Mouse (Mus musculus): ENCODE measurements around the gene Fth1. TPM values are rescaled to one million over a fixed set of nuclear protein-coding genes. Genes with fewer than 3 reads are reported as not detected.

The Fth1 gene
- polyA plus RNA-seq, 1 experiment: 777 TPM

DNA sequence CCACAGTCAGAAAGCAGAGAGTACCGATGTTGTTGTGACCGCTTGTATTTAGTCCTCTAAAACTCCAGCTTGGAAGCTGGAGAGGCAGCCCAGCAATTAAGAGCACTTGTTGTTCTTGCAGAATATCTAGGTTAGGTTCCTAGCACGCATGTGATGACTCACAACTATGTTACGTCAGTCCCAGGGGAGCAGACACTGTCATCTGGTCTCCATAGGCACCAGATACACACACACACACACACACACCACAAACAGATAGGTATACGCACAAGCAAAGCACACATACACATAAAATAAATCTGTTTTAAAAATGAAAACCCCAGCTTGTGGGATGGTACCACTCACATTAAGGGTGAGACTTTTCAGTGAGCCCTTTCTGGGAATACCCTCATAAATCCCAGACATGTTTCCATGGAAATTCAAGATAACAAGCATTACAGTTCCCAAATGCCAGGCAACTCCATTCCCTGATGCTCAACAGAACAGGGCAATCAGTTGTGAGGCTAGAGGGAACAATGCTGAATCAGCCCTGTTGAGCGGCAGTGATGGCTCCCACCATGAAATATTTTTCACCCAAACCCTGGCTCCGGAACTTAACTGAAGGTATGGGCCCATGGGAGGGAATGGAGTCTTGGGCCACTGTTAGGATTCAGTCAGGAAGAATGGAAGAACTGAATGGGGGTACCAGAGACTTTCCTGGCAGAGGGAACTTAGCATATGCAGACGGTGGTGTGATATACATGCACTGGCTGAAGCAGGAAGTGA is 34.4 kb upstream of the Fth1 start:
- TF ChIP-seq CTCF (IDR thresholded peaks at IDR 0.05; ENCODE audit: borderline replicate concordance, extremely low read depth, insufficient read depth, insufficient read length) (no peak), POLR2A (IDR thresholded peaks at IDR 0.05; ENCODE audit: borderline replicate concordance, extremely low read depth, insufficient read depth, insufficient read length, poor library complexity, severe bottlenecking) (no peak)
- DNase-seq (ENCODE audit: low read depth): no peak

DNA sequence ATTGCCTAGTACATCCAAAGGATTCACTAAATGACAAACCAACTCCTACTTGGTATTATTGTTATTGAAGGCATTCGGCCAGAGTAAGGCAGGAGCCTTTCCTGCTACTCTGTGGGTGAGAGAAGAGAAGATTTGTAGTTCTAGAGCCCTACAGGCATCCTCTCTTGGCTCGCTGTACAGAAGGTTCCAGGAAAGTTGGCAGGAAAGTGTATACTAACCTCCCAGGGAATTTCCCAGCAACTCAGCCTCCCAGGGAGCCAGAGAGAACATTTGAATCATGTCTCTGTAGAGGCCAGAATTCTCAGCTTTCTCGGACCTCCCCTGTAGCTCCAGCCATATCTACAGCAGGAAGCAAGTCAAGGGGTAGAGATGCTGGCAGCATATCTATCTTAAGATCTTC is 33.4 kb upstream of the Fth1 start:
- no peak for DNase-seq (ENCODE audit: low read depth)
- TF ChIP-seq CTCF (IDR thresholded peaks at IDR 0.05; ENCODE audit: borderline replicate concordance, extremely low read depth, insufficient read depth, insufficient read length) (no peak), POLR2A (IDR thresholded peaks at IDR 0.05; ENCODE audit: borderline replicate concordance, extremely low read depth, insufficient read depth, insufficient read length, poor library complexity, severe bottlenecking) (no peak)

GRCm38 (mm10) chr19:9952390-9952789 is 28.0 kb upstream of the Fth1 start:
- no peak for TF ChIP-seq POLR2A (IDR thresholded peaks at IDR 0.05; ENCODE audit: borderline replicate concordance, extremely low read depth, insufficient read depth, insufficient read length, poor library complexity, severe bottlenecking)
- TF ChIP-seq CTCF (IDR thresholded peaks at IDR 0.05; ENCODE audit: borderline replicate concordance, extremely low read depth, insufficient read depth, insufficient read length): no peak
- DNase-seq (ENCODE audit: low read depth): no peak

GRCm38 (mm10) chr19:9952912-9953311 is 27.5 kb upstream of the Fth1 start:
- DNase-seq (ENCODE audit: low read depth): no peak
- TF ChIP-seq CTCF (IDR thresholded peaks at IDR 0.05; ENCODE audit: borderline replicate concordance, extremely low read depth, insufficient read depth, insufficient read length) (no peak), POLR2A (IDR thresholded peaks at IDR 0.05; ENCODE audit: borderline replicate concordance, extremely low read depth, insufficient read depth, insufficient read length, poor library complexity, severe bottlenecking) (no peak)

DNA sequence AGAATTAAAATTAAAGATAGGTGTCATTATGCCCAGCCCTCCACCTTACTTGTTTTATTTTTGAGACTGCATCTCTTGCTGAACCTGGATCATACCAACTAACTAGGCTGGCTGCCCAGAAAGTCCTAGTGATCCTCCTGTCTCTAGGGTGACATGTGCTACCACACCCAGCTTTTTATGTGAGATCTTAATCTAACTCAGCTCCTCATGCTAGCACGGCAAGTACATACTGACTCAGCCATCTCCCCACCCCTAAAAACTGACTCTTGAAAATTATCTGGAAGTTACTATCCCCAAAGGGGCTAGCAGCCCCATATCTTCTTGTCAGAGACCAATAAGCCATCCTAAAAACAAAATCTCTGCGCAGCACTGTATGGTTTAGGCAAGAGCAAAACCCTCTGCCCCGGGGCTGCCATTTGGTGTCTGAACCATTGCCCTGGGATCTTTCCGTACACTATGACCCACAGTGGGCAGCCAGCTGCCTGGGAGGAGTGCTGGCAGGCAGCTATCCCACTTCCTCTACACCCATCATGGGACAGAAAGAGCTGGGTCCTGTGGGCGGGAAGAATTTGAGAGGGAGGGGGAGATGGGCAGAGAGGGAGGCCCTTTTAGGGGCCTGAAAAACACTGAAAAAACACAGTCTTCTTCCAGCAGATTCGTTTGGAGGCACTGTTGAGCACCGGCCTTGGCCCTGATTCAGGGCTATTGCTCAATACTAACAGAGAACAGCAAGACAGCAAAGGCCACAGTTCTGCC is 26.2 kb upstream of the Fth1 start:
- no peak for TF ChIP-seq POLR2A (IDR thresholded peaks at IDR 0.05; ENCODE audit: borderline replicate concordance, extremely low read depth, insufficient read depth, insufficient read length, poor library complexity, severe bottlenecking)
- TF ChIP-seq CTCF (IDR thresholded peaks at IDR 0.05; ENCODE audit: borderline replicate concordance, extremely low read depth, insufficient read depth, insufficient read length): no peak
- peak; percentile 81 for DNase-seq (ENCODE audit: low read depth)

GRCm38 (mm10) chr19:9954811-9955202 is 25.6 kb upstream of the Fth1 start:
- DNase-seq (ENCODE audit: low read depth): no peak
- no peak for TF ChIP-seq POLR2A (IDR thresholded peaks at IDR 0.05; ENCODE audit: borderline replicate concordance, extremely low read depth, insufficient read depth, insufficient read length, poor library complexity, severe bottlenecking)
- no peak for TF ChIP-seq CTCF (IDR thresholded peaks at IDR 0.05; ENCODE audit: borderline replicate concordance, extremely low read depth, insufficient read depth, insufficient read length)

DNA sequence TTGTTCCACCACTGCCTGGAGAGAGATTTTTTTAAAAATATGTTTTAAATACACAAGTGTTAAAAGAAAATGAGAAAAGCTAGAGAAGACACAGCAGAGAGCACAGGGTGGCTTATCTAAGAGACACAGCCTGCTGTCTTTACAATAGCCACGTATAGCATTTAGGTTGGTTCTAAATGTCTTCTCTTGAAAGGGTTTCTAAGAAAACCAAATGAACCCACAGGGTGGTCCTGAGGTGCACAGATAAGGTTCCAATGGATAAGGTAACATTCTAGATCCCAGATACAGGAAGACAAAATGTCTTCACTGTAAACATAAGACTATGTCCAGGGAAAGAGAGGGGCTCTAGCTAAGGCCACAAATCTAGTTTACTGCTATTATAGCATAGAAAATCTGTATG is 25.0 kb upstream of the Fth1 start:
- no peak for TF ChIP-seq CTCF (IDR thresholded peaks at IDR 0.05; ENCODE audit: borderline replicate concordance, extremely low read depth, insufficient read depth, insufficient read length)
- TF ChIP-seq POLR2A (IDR thresholded peaks at IDR 0.05; ENCODE audit: borderline replicate concordance, extremely low read depth, insufficient read depth, insufficient read length, poor library complexity, severe bottlenecking): no peak
- no peak for DNase-seq (ENCODE audit: low read depth)

DNA sequence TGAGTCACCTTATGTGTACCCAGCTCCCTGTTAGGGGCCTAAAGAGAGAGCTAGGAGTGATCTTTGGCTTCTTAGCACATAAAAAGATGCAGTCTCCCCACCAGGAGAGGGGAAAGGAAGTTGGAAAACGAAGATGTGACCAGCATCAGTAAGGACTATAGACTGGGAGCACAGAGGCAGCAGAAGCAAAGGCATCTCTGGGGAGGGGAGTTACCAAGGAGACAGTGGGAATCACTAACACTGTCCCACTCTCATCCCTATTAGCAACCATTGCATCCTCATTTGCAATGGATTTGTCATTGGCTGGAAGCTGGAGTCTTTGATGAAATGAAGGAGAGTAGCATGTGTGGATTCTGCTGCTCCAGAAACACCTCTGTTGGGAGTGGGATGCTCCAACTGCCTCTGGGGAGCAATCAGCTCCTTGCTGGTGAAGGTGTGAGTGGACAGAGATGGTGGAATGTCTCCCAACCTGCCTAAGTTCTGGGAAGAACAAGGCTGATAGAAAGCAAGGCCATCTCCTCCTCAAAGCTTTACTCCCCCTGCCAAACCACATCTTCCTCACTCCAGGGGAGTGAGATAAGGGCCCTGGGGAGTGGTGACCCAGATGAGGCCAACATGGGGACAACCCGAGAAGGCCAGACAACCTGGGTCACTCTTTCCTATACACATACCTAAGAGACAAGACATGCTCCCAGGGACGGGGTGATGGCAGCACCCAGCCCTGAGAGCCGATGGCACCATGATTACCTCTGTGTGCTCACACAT is 23.6 kb upstream of the Fth1 start:
- peak; percentile 41 for DNase-seq (ENCODE audit: low read depth)
- no peak for TF ChIP-seq POLR2A (IDR thresholded peaks at IDR 0.05; ENCODE audit: borderline replicate concordance, extremely low read depth, insufficient read depth, insufficient read length, poor library complexity, severe bottlenecking)
- TF ChIP-seq CTCF (IDR thresholded peaks at IDR 0.05; ENCODE audit: borderline replicate concordance, extremely low read depth, insufficient read depth, insufficient read length): no peak

DNA sequence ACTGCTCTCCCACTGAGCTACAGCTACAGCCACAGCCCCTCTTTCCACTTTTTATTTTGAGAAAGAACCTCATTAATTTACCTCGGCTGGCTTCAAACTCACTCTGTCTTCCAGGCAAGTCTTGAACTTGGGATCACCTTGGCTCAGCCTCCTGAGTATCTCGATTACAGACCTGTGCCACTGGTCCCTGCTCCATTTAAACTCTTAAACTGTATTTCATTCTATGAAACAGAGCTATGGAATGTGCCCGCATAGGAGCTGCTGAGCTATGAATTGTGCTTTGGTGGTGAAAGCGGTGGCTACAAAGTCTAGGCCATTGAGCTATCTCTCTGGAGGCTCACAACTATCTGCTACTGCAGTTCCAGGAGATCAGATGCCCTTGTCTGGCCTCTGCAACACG is 22.4 kb upstream of the Fth1 start:
- DNase-seq (ENCODE audit: low read depth): no peak
- TF ChIP-seq CTCF (IDR thresholded peaks at IDR 0.05; ENCODE audit: borderline replicate concordance, extremely low read depth, insufficient read depth, insufficient read length): no peak
- no peak for TF ChIP-seq POLR2A (IDR thresholded peaks at IDR 0.05; ENCODE audit: borderline replicate concordance, extremely low read depth, insufficient read depth, insufficient read length, poor library complexity, severe bottlenecking)

- TF ChIP-seq POLR2A (IDR thresholded peaks at IDR 0.05; ENCODE audit: borderline replicate concordance, extremely low read depth, insufficient read depth, insufficient read length, poor library complexity, severe bottlenecking): no peak
- no peak for TF ChIP-seq CTCF (IDR thresholded peaks at IDR 0.05; ENCODE audit: borderline replicate concordance, extremely low read depth, insufficient read depth, insufficient read length)
- no peak for DNase-seq (ENCODE audit: low read depth)
Measured at GRCm38 (mm10) chr19:9960769-9961168, 19.6 kb upstream of the Fth1 start.

DNA sequence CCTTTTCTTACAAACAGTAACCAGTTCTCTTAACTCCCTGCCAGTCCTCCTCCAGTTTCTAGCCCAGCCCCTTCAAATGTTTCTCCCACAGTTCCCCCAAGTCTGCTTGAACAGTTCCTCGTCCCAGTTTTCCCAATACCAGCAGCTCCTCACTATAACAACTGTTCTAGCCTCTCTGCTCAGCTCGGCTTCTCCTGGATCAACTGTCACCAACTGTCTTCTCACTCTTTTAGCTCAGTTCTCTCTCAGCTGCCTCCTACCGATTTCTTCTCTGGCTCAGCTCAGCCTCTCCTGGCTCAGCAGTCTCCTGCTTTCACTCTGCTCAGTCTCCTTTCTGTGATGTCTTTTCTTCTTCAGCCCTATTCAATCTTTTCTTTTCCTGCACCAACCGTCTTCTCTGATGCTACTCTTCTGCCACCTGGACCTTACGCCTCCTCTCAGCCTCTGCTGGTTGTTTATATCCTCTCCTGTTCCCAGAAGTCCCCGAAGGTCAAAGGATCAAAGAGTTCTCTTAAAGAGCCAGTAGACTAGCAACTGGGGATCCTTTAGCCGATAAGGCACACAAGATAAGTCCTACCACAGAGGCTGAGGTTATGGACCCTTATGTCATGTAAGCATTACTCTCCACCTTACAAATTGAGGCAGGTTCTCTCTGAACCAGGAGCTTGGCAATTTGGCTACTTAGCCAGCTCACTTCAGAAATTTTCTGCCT is 16.0 kb upstream of the Fth1 start:
- TF ChIP-seq CTCF (IDR thresholded peaks at IDR 0.05; ENCODE audit: borderline replicate concordance, extremely low read depth, insufficient read depth, insufficient read length) (no peak), POLR2A (IDR thresholded peaks at IDR 0.05; ENCODE audit: borderline replicate concordance, extremely low read depth, insufficient read depth, insufficient read length, poor library complexity, severe bottlenecking) (no peak)
- no peak for DNase-seq (ENCODE audit: low read depth)
